Mouse (Mus musculus): ENCODE results near the gene Car5a. TPM values are rescaled to one million over a fixed set of nuclear protein-coding genes. Genes with fewer than 3 reads are reported as not detected.

Gene Car5a
- total RNA-seq, 2 experiments from 2014 or later, result 0.29 TPM; not detected in 1

DNA sequence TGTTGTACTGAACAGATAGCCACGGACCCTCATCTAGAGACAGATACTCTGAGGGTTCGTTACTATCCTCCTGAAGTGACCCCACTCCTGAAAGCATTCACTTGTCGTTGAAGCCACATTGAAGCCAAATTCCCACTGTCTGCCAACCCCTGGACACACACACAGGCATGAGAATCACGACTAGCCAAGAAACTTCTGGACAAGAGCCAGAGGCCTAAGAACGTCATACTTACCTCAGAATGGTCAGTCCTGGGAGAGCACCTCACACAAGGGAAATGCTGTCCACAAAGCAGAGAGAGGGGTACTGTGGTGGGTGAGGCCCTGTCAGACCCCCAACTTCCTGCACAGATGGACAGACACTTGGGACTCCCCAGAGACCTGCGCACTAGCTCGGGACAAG lies 48.8 kb downstream of the Car5a start:
- intact Hi-C loops (cut with DNase I), result no loop called here
- no peak for DNase-seq (ENCODE audit: low spot score in 2 of 2)

DNA sequence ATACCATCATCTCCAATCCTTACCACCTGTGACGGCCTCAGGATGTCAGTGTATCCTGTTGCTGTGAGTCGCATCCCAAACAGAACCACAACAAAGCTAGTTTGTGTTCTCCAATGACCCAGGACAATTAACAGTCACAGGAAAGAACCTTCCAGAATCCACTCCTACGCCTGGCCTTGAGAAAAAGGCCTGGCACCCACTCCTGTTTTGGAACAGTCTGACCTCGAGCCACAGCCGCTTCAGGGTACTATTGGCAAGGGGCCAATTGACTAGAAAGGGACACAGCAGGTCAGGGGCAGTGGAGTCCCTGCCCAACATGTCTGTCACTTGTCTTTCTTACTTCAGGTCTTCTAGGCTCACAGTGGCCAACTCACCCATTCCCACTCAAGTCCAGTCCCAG lies 51.8 kb downstream of the Car5a start:
- intact Hi-C loops (cut with DNase I), result no loop called here
- peak in 1 of 2 experiments; percentile 48 for DNase-seq (ENCODE audit: low spot score in 2 of 2)

- intact Hi-C loops (cut with DNase I), result no loop called here
- no peak for DNase-seq (ENCODE audit: low spot score in 2 of 2)
Measured at GRCm38 (mm10) chr8:121889810-121890785, 54.6 kb downstream of the Car5a start.

DNA sequence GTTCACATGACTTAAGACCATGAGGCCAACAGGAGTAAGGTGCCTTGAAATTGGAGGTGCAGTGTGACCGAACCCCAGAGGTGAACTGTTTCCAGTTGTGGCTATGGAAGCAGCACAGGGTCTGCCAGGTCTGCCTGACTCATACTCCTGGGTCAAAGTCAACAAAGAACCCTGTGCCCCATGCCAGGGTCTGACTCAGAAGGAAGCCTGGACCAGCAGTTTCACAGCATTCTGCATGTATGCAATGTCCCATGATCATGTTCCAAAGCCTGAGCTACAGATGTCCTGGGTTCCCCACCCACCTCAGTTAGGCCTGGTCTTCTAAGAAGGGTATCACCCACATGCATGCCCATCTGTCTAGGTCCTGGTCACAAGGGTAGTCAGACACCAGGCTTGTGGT lies 55.4 kb downstream of the Car5a start:
- DNase-seq (ENCODE audit: low spot score in 2 of 2), result no peak
- intact Hi-C loops (cut with DNase I), result no loop called here

- DNase-seq (ENCODE audit: low spot score in 2 of 2), result no peak
- intact Hi-C loops (cut with DNase I), result no loop called here
Measured at GRCm38 (mm10) chr8:121887547-121887946, 57.2 kb downstream of the Car5a start.

GRCm38 (mm10) chr8:121885433-121885832 lies 59.3 kb downstream of the Car5a start:
- intact Hi-C loops (cut with DNase I), result no loop called here
- DNase-seq (ENCODE audit: low spot score in 2 of 2), result no peak

- DNase-seq (ENCODE audit: low spot score in 2 of 2), result no peak
- intact Hi-C loops (cut with DNase I), result no loop called here
Measured at GRCm38 (mm10) chr8:121885001-121885400, 59.7 kb downstream of the Car5a start.

- intact Hi-C loops (cut with DNase I), result no loop called here
- no peak for DNase-seq (ENCODE audit: low spot score in 2 of 2)
Measured at GRCm38 (mm10) chr8:121884181-121884580, 60.5 kb downstream of the Car5a start.

DNA sequence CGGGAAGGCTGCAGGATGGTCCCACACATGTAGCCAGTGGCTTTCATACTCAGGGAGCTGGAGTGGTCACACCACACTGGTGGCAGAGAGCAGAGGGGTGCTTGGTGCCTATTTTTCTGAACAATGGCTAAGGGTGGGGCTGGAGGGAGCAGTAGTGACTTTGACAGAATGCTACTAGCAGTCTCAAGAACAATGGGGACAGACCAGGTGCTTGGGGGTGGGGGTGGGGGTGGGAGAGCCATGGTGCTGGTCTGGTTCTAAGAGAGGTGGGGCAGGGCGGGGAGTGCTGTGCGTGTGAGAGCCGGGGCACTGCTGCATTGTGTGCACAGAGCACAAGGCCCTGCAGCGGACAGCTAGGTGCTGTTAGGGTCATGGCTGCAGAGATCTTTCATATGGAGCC lies 62.8 kb downstream of the Car5a start:
- intact Hi-C loops (cut with DNase I), result no loop called here
- no peak for DNase-seq (ENCODE audit: low spot score in 2 of 2)

DNA sequence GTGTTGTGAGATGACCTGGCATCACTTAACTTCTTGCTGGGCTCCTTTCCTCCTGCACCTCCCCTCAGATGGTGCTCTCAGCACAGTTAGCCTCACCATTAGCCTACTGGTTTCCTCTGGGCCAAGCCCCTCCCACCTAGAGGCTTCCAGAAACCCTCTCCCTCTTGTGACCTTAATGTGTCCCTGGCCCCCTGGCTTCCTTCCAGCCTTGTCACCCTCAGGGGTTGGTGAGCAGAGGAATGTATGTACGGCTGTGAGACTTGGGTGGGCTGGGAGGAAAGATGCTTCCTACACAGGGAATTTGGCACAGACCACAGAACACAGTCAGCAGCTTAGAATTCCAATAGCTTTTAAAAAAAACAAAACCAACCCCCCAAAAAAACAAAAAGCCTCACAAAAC lies 63.9 kb downstream of the Car5a start:
- no peak for DNase-seq (ENCODE audit: low spot score in 2 of 2)
- intact Hi-C loops (cut with DNase I), result no loop called here

- intact Hi-C loops (cut with DNase I), result no loop called here
- DNase-seq (ENCODE audit: low spot score in 2 of 2), result no peak
Measured at GRCm38 (mm10) chr8:121879712-121880111, 65.0 kb downstream of the Car5a start.

DNA sequence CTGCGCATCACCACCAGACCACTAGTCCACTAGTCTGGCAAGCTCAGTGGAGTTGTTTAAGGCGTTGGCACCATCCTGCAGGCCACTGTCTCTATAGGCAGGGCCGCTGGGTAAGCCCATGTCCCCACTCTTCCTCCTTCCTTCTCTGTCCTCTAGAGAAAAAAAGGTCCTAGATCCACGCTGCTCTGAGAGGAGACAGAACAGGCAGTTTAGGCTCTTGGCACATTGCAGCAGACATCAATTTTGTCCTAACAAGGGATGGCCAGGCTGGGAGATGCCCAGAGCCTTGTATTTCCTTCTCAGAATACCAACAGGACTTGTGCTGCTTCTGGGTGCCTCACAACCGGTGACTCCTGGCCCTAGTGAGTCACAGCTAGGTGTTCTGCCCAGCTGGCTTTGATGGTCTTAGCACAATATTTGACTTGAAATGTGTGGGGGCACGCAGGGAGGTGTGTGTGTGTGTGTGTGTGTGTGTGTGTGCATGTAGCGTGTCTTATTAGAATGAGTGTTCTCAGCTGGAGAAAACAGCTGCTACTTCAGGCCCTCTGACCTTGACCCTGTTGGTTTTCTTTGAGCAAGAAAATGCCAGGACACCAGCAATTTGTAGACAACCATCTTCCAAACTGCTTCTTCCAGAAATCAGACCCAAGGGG lies 66.8 kb downstream of the Car5a start:
- DNase-seq (ENCODE audit: low spot score in 2 of 2), result no peak
- intact Hi-C loops (cut with DNase I), result no loop called here

GRCm38 (mm10) chr8:121877212-121877611 lies 67.5 kb downstream of the Car5a start:
- no peak for DNase-seq (ENCODE audit: low spot score in 2 of 2)
- intact Hi-C loops (cut with DNase I), result no loop called here

- no peak for DNase-seq (ENCODE audit: low spot score in 2 of 2)
- intact Hi-C loops (cut with DNase I), result loop anchor here (2.0 kb wide), 1 partner anchor 33 kb away; no protein-coding TSS in a partner anchor
Measured at GRCm38 (mm10) chr8:121875517-121875916, 69.2 kb downstream of the Car5a start.

GRCm38 (mm10) chr8:121875045-121875444 lies 69.7 kb downstream of the Car5a start:
- intact Hi-C loops (cut with DNase I), result loop anchor here (2.0 kb wide), 1 partner anchor 34 kb away; no protein-coding TSS in a partner anchor
- DNase-seq (ENCODE audit: low spot score in 2 of 2), result peak in 1 of 2 experiments; percentile 48

GRCm38 (mm10) chr8:121874031-121874430 lies 70.7 kb downstream of the Car5a start:
- DNase-seq (ENCODE audit: low spot score in 2 of 2), result peak; percentile 43 to 55
- intact Hi-C loops (cut with DNase I), result loop anchor here (2.0 kb wide), 1 partner anchor 35 kb away; no protein-coding TSS in a partner anchor

- intact Hi-C loops (cut with DNase I), result loop anchor here (2.0 kb wide), 1 partner anchor 21 kb away; no protein-coding TSS in a partner anchor
Measured at GRCm38 (mm10) chr8:121871833-121872440, 72.8 kb downstream of the Car5a start.

DNA sequence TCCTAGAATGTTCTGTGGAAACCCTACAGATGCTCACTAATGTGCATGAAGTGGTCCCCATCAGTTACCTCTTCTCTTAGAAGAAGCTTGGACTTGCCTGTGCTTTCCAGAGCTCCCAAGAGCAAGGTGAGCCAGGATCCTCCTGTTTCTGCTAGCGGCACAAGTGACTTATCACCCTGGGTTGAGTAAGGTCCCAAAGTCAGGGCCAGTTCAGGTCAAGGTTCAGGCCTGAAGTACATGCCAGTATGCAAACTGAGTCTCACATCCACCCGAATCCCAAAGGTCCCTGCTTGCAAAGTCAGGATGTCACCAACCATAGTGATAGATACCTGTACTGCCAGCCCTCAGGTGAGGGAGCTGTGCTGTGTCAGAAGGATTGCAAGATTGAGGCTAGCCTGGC lies 74.5 kb downstream of the Car5a start:
- DNase-seq (ENCODE audit: low spot score in 2 of 2), result no peak
- intact Hi-C loops (cut with DNase I), result no loop called here

More at GRCm38 (mm10) chr8:121871833-121872440, 72.8 kb downstream of the Car5a start:
- DNase-seq (ENCODE audit: low spot score in 2 of 2), result peak in 1 of 2 experiments; percentile 18

GRCm38 (mm10) chr8:121868896-121869295 lies 75.8 kb downstream of the Car5a start:
- no peak for DNase-seq (ENCODE audit: low spot score in 2 of 2)
- intact Hi-C loops (cut with DNase I), result no loop called here

GRCm38 (mm10) chr8:121868196-121868595 lies 76.5 kb downstream of the Car5a start:
- intact Hi-C loops (cut with DNase I), result no loop called here
- no peak for DNase-seq (ENCODE audit: low spot score in 2 of 2)
